In the genomic region with DNA sequence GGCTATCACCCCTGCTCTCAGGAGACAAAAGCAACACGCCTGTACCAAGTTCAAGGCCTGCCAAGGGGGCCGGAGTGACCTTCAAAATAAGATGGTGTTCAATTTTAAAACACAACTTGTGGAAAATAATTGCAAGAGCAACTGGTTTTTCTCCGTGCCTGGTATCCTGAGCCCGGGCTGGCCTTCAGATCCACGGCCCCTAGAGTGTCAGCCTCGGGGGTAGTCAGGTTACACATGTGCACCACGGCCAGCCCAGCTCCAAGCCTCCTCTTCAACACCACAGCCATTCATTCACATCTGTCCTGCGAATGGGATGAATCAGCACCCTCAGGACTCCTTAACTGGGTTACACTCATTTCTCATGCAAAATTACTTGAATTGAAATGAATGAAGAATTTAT, we compare ENCODE assay signal across 22 mouse cellular contexts. TPM values are rescaled to one million over a fixed set of nuclear protein-coding genes. Genes with fewer than 3 reads are reported as not detected.
A peak's percentile ranks its signal among the peaks of the same experiment; 100 is the strongest.
DNase-seq lines count a peak whose midpoint lies in the region.
"Had no signal": no experiment of that assay in that cellular context is flagged by ENCODE, and none has a peak within 500 bp of the region (broad histone marks: within the 10 kb centered on the region; RNA-seq: fewer than 3 reads in every experiment).

No protein-coding gene starts in this region.

- intact Hi-C loops in gastrocnemius, postnatal 14 days (cut with DNase I; ENCODE audit: low total_unique reads), result no loop called here
- intact Hi-C loops in gastrocnemius, postnatal 36 days (cut with DNase I), result loop anchor here (2.0 kb wide), 1 partner anchor 17 kb away; no protein-coding TSS in a partner anchor
- intact Hi-C loops in heart, postnatal 25 days (cut with DNase I), result no loop called here

- WGBS in heart, embryonic 10.5 days, result 83% methylated on average over 8 of the region's 8 CpGs

- H3K9me3 ChIP-seq in heart, embryonic 10.5 days, result no peaks in the 10 kb centered on the region
- H3K9me3 ChIP-seq: embryonic facial prominence, embryonic 10.5 days; embryonic facial prominence, embryonic 12.5 days; forebrain, embryonic 13.5 days; forebrain, embryonic 15.5 days; G1E had no signal

- H3K27me3 ChIP-seq in heart, embryonic 10.5 days (ENCODE audit: insufficient read depth, poor library complexity, severe bottlenecking), result no peaks in the 10 kb centered on the region
- H3K27me3 ChIP-seq: CH12.LX; embryonic facial prominence, embryonic 12.5 days; forebrain, embryonic 13.5 days; forebrain, embryonic 15.5 days; Patski had no signal

- H3K4me3 ChIP-seq in heart, embryonic 10.5 days, result no peak overlapping the region
- H3K4me3 ChIP-seq: embryonic facial prominence, embryonic 10.5 days; embryonic facial prominence, embryonic 12.5 days; forebrain, embryonic 13.5 days; forebrain, embryonic 15.5 days had no signal

- H3K27ac ChIP-seq in heart, embryonic 10.5 days, result no peak overlapping the region
- H3K27ac ChIP-seq: embryonic facial prominence, embryonic 10.5 days; embryonic facial prominence, embryonic 12.5 days; forebrain, embryonic 13.5 days; forebrain, embryonic 15.5 days had no signal

- DNase-seq in adrenal gland, postnatal 14 days, result peak; percentile 33
- DNase-seq in adrenal gland, postnatal 25 days, result no peak
- DNase-seq in gastrocnemius, postnatal 14 days, result peak; percentile 14
- no peak for DNase-seq in gastrocnemius, postnatal 36 days
- peak; percentile 62 for DNase-seq in heart, embryonic 10.5 days (ENCODE audit: low spot score)
- no peak for DNase-seq in heart, postnatal 25 days (ENCODE audit: low spot score)
- DNase-seq: adrenal gland, adult 8-10 months; adrenal gland, postnatal 36 days; B cell, adult 2 months; cerebellum, adult 11-12 months; cerebellum, adult 2 months; cerebellum, adult 9-10 months; cerebellum, postnatal 10 days; cerebellum, postnatal 25 days; forebrain, postnatal 0 days had no signal

- H3K4me1 ChIP-seq in heart, embryonic 10.5 days, result peaks cover 35% of the 10 kb centered on the region
- H3K4me1 ChIP-seq: forebrain, embryonic 13.5 days; forebrain, embryonic 15.5 days had no signal

- peaks cover 17% of the 10 kb centered on the region for H3K36me3 ChIP-seq in heart, embryonic 10.5 days

RNA-seq across cellular contexts. Expression of a gene that starts 34.5 kb away (rescaled TPM):
- 87.8 and 88.4 TPM in 2 replicates for total RNA-seq in adrenal gland, postnatal 14 days (2021)
- total RNA-seq in adrenal gland, postnatal 25 days (2021), result 84.4 and 88.0 TPM in 2 replicates
- total RNA-seq in gastrocnemius, postnatal 14 days (2021), result 10 to 100 TPM; 43.5 to 43.6 TPM
- total RNA-seq in gastrocnemius, postnatal 36 days (2021), result 10 to 100 TPM; 48.9 to 49.7 TPM
- 40.1 and 43.5 TPM in 2 replicates for polyA plus RNA-seq in heart, embryonic 10.5 days (2016; fragmentation: Nextera tagmentation; extraction: Ambion mirVana)
- total RNA-seq in heart, postnatal 25 days (2021), result 10 to 100 TPM; 55.6 to 65.7 TPM

Comparison
In these comparisons a context has a peak if more than half of its experiments do, and no peak if none do; other contexts are left out.
1. DNase-seq: peak in adrenal gland, postnatal 14 days (single experiment), gastrocnemius, postnatal 14 days (single experiment) and heart, embryonic 10.5 days (single experiment); none in adrenal gland, postnatal 25 days (single experiment), gastrocnemius, postnatal 36 days (0 of 2) and heart, postnatal 25 days (single experiment).